Mouse (Mus musculus): ENCODE measurements around the gene Borcs6. TPM values are rescaled to one million over a fixed set of nuclear protein-coding genes. Genes with fewer than 3 reads are reported as not detected.
A peak's percentile ranks its signal among the peaks of the same experiment; 100 is the strongest.

Borcs6 gene
- polyA plus RNA-seq, 2 experiments, result 12.3 to 15.2 TPM

- Histone ChIP-seq H3K36me3 (ENCODE audit: control insufficient read depth, insufficient read depth, low read length) (no peaks in the 10 kb centered on the region), H3K27ac (replicated peaks; ENCODE audit: low read depth, low read length) (no peak overlapping the region), H3K4me2 (replicated peaks; ENCODE audit: low read depth, low read length, severe bottlenecking) (no peak overlapping the region; the same call in 1 of the 2 replicates), H3K27me3 (ENCODE audit: control insufficient read depth, insufficient read depth, low read length) (no peaks in the 10 kb centered on the region), H3K9me3 (ENCODE audit: control insufficient read depth, low read length) (no peaks in the 10 kb centered on the region), H3K9ac (ENCODE audit: low read depth, low read length, severe bottlenecking) (no peak overlapping the region), H3K4me3 (replicated peaks; ENCODE audit: low read length) (no peak overlapping the region), H3K4me1 (ENCODE audit: control insufficient read depth, insufficient read depth, low read length) (peaks cover 21% of the 10 kb centered on the region)
- no peak for ATAC-seq (ENCODE audit: low FRiP score, low read depth)
- DNase-seq (ENCODE audit: low spot score), result no peak
- TF ChIP-seq POLR2A (IDR thresholded peaks at IDR 0.05; ENCODE audit: borderline replicate concordance, extremely low read depth, insufficient read depth, insufficient read length), result no peak
- WGBS, result 67% methylated on average over 3 of the region's 3 CpGs
These were observed 5.9 kb downstream of the Borcs6 start for GRCm38 (mm10) chr11:69065394-69065925.

DNA sequence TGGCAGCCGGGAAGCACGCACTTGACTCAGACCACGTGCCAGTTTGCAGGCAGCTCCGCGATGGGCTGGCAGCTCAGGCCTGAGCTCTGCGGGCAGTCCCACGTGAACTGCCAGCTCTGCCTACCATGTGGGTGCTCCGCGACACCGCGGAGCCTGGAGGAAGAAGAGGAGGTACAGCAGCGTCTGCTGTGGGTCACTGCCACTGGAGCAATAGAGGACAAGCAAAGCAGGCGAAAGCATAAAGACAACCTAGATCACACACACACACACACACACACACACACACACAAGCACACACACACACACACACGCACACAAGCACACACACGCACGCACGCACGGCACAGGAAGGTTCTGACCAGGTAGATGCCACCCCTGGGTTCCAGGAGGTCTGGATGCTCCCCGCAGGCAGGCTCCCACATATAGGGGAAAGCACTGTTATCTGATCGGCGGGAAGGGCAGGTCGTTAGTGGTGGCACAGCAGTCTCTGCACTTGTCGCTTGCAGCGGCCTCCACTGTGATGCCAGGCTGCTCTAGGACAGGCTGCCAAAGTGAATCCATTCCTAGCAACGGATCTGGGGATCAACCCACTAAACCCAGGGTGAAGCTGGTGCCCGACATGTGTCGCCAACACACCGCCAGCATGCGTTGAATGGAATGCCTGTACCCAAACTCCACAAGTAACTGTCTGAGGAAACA is 6.8 kb downstream of the Borcs6 start:
- Histone ChIP-seq H3K27me3 (ENCODE audit: control insufficient read depth, insufficient read depth, low read length) (no peaks in the 10 kb centered on the region), H3K4me1 (ENCODE audit: control insufficient read depth, insufficient read depth, low read length) (peaks cover 15% of the 10 kb centered on the region), H3K4me3 (replicated peaks; ENCODE audit: low read length) (peak overlapping the region; percentile 39), H3K9me3 (ENCODE audit: control insufficient read depth, low read length) (no peaks in the 10 kb centered on the region), H3K9ac (ENCODE audit: low read depth, low read length, severe bottlenecking) (peak overlapping the region; percentile 45), H3K36me3 (ENCODE audit: control insufficient read depth, insufficient read depth, low read length) (no peaks in the 10 kb centered on the region), H3K27ac (replicated peaks; ENCODE audit: low read depth, low read length) (no peak overlapping the region), H3K4me2 (replicated peaks; ENCODE audit: low read depth, low read length, severe bottlenecking) (peak overlapping the region; percentile 83)
- DNase-seq (ENCODE audit: low spot score) (no peak), ATAC-seq (ENCODE audit: low FRiP score, low read depth) (no peak)
- TF ChIP-seq POLR2A (IDR thresholded peaks at IDR 0.05; ENCODE audit: borderline replicate concordance, extremely low read depth, insufficient read depth, insufficient read length), result no peak
- 1% methylated on average over 25 of the region's 29 CpGs for WGBS

GRCm38 (mm10) chr11:69066956-69067355 is 7.4 kb downstream of the Borcs6 start:
- DNase-seq (ENCODE audit: low spot score), result peak; percentile 96
- Histone ChIP-seq H3K4me3 (replicated peaks; ENCODE audit: low read length) (peak overlapping the region; percentile 39), H3K27ac (replicated peaks; ENCODE audit: low read depth, low read length) (no peak overlapping the region), H3K27me3 (ENCODE audit: control insufficient read depth, insufficient read depth, low read length) (no peaks in the 10 kb centered on the region), H3K9ac (ENCODE audit: low read depth, low read length, severe bottlenecking) (no peak overlapping the region), H3K9me3 (ENCODE audit: control insufficient read depth, low read length) (no peaks in the 10 kb centered on the region), H3K4me2 (replicated peaks; ENCODE audit: low read depth, low read length, severe bottlenecking) (peak overlapping the region; percentile 83), H3K36me3 (ENCODE audit: control insufficient read depth, insufficient read depth, low read length) (no peaks in the 10 kb centered on the region), H3K4me1 (ENCODE audit: control insufficient read depth, insufficient read depth, low read length) (peaks cover 14% of the 10 kb centered on the region)
- WGBS, result 13% methylated on average over 8 of the region's 8 CpGs
- ATAC-seq (ENCODE audit: low FRiP score, low read depth), result no peak
- TF ChIP-seq POLR2A (IDR thresholded peaks at IDR 0.05; ENCODE audit: borderline replicate concordance, extremely low read depth, insufficient read depth, insufficient read length), result no peak

GRCm38 (mm10) chr11:69067601-69068000 is 8.1 kb downstream of the Borcs6 start:
- no peak overlapping the region for H3K27ac ChIP-seq (replicated peaks; ENCODE audit: low read depth, low read length)
- WGBS, result 58% methylated on average over 6 of the region's 6 CpGs
- H3K4me1 ChIP-seq (ENCODE audit: control insufficient read depth, insufficient read depth, low read length), result peaks cover 17% of the 10 kb centered on the region

DNA sequence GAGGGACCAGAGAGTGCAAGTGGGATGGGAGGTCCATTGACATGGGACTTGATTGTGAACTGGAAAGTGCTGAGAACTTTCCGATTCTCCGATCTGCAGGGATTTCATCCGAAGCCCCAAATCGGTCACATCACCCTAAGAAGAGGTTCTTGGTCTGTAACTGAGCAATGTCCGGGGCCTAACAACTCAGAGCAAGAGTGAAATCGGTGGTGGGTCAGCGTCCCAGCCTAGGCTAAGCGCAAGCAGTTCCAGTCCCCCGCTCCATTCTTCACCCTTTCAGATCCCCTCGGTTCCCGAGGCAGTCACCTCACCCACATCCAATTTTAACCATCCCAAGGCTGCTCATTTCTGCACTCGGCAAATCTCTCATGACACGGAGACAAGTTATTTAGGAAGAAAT is 10.6 kb downstream of the Borcs6 start:
- 1% methylated on average over 13 of the region's 13 CpGs for WGBS
- peaks cover 27% of the 10 kb centered on the region for H3K4me1 ChIP-seq (ENCODE audit: control insufficient read depth, insufficient read depth, low read length)
- ATAC-seq (ENCODE audit: low FRiP score, low read depth), result no peak

More at GRCm38 (mm10) chr11:69067601-69068000, 8.1 kb downstream of the Borcs6 start:
- Histone ChIP-seq H3K36me3 (ENCODE audit: control insufficient read depth, insufficient read depth, low read length) (no peaks in the 10 kb centered on the region), H3K4me3 (replicated peaks; ENCODE audit: low read length) (no peak overlapping the region), H3K9me3 (ENCODE audit: control insufficient read depth, low read length) (no peaks in the 10 kb centered on the region), H3K9ac (ENCODE audit: low read depth, low read length, severe bottlenecking) (no peak overlapping the region), H3K27me3 (ENCODE audit: control insufficient read depth, insufficient read depth, low read length) (no peaks in the 10 kb centered on the region), H3K4me2 (replicated peaks; ENCODE audit: low read depth, low read length, severe bottlenecking) (no peak overlapping the region)
- no peak for TF ChIP-seq POLR2A (IDR thresholded peaks at IDR 0.05; ENCODE audit: borderline replicate concordance, extremely low read depth, insufficient read depth, insufficient read length)
- DNase-seq (ENCODE audit: low spot score) (no peak), ATAC-seq (ENCODE audit: low FRiP score, low read depth) (no peak)

More for the DNA sequence above, 10.6 kb downstream of the Borcs6 start:
- DNase-seq (ENCODE audit: low spot score), result no peak
- peak overlapping the region; percentile 86 for H3K4me2 ChIP-seq (replicated peaks; ENCODE audit: low read depth, low read length, severe bottlenecking)
- H3K4me3 ChIP-seq (replicated peaks; ENCODE audit: low read length), result peak overlapping the region; percentile 63
- H3K9me3 ChIP-seq (ENCODE audit: control insufficient read depth, low read length), result no peaks in the 10 kb centered on the region
- peak overlapping the region; percentile 94 for H3K27ac ChIP-seq (replicated peaks; ENCODE audit: low read depth, low read length)
- H3K9ac ChIP-seq (ENCODE audit: low read depth, low read length, severe bottlenecking), result peak overlapping the region; percentile 80
- no peaks in the 10 kb centered on the region for H3K36me3 ChIP-seq (ENCODE audit: control insufficient read depth, insufficient read depth, low read length)
- no peak for TF ChIP-seq POLR2A (IDR thresholded peaks at IDR 0.05; ENCODE audit: borderline replicate concordance, extremely low read depth, insufficient read depth, insufficient read length)
- H3K27me3 ChIP-seq (ENCODE audit: control insufficient read depth, insufficient read depth, low read length), result no peaks in the 10 kb centered on the region

Measured in limb, embryonic 14.5 days (tissue).